Mouse (Mus musculus) E14TG2a.4 (cell line): ENCODE measurements around the gene Serpina3b.

ENCODE experiments used
- CTCF ChIP-seq: conservative IDR thresholded peaks from 2 replicates; pipeline ENCODE4 v1.5.1; 2014; ENCODE audit warnings: low read length
- POU5F1 ChIP-seq: IDR thresholded peaks from 2 replicates; pipeline ENCODE4 v1.6.1; 2014; ENCODE audit warnings: low read length, borderline replicate concordance

DNA sequence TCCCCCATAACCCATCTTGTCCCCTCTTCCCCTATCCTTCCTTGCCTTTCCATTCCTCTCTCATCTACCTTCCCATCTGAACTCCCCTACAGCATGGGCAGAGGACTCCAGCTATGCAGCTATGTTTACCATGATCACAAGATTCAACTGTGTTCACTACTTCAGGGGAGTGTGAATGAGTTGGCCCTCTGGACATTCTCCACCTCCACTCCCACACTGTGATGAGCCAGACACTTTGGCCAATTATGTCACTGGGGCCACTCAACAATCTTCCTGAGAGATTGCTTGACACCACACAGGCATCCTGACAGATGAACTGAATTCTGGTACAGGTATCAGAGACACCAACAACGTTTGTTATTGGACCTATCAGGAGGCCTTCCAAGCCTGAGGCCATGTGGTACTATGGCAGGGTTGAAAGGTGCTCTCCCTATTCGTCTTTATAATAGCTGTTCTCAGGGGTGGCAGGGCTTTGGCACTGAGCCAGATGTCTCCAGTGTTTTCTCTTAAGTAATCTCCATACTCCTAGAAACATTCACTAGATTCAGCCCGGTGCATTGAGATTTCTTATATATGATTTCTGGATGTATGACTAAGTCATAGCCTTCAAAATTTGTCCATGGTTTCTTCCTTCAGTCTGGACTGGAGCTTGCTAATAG, 12.7 kb upstream of the Serpina3b start:
- TF ChIP-seq CTCF = no peak
- no peak for TF ChIP-seq POU5F1
